Mouse (Mus musculus): ENCODE data around the gene Lrrc46. TPM values are rescaled to one million over a fixed set of nuclear protein-coding genes. Genes with fewer than 3 reads are reported as not detected.

The Lrrc46 gene
- polyA plus RNA-seq, 1 experiment, result not detected

GRCm38 (mm10) chr11:97021121-97021765 lies 20.0 kb downstream of the Lrrc46 start:
- H3K36me3 ChIP-seq (ENCODE audit: control insufficient read depth), result no peaks in the 10 kb centered on the region
- peaks cover 15% of the 10 kb centered on the region; the same call in 1 of the 2 replicates for H3K9me3 ChIP-seq (ENCODE audit: control insufficient read depth, low read length)
- peak overlapping the region; percentile 57 for H3K4me3 ChIP-seq (replicated peaks)
- peaks cover 20% of the 10 kb centered on the region for H3K4me1 ChIP-seq (ENCODE audit: control insufficient read depth)
- TF ChIP-seq TAL1 (IDR thresholded peaks at IDR 0.05; ENCODE audit: low read length) (no peak), GATA1 (IDR thresholded peaks at IDR 0.05; ENCODE audit: low read length) (no peak)
- peaks cover 100% of the 10 kb centered on the region for H3K27me3 ChIP-seq (ENCODE audit: control insufficient read depth)

GRCm38 (mm10) chr11:97019345-97019708 lies 21.9 kb downstream of the Lrrc46 start:
- TF ChIP-seq TAL1 (IDR thresholded peaks at IDR 0.05; ENCODE audit: low read length) (no peak), GATA1 (IDR thresholded peaks at IDR 0.05; ENCODE audit: low read length) (no peak)
- Histone ChIP-seq H3K4me1 (ENCODE audit: control insufficient read depth) (peaks cover 12% of the 10 kb centered on the region), H3K4me3 (replicated peaks) (no peak overlapping the region), H3K36me3 (ENCODE audit: control insufficient read depth) (no peaks in the 10 kb centered on the region), H3K27me3 (ENCODE audit: control insufficient read depth) (peaks cover 98% of the 10 kb centered on the region), H3K9me3 (ENCODE audit: control insufficient read depth, low read length) (peaks cover 15% of the 10 kb centered on the region; the same call in 1 of the 2 replicates)

DNA sequence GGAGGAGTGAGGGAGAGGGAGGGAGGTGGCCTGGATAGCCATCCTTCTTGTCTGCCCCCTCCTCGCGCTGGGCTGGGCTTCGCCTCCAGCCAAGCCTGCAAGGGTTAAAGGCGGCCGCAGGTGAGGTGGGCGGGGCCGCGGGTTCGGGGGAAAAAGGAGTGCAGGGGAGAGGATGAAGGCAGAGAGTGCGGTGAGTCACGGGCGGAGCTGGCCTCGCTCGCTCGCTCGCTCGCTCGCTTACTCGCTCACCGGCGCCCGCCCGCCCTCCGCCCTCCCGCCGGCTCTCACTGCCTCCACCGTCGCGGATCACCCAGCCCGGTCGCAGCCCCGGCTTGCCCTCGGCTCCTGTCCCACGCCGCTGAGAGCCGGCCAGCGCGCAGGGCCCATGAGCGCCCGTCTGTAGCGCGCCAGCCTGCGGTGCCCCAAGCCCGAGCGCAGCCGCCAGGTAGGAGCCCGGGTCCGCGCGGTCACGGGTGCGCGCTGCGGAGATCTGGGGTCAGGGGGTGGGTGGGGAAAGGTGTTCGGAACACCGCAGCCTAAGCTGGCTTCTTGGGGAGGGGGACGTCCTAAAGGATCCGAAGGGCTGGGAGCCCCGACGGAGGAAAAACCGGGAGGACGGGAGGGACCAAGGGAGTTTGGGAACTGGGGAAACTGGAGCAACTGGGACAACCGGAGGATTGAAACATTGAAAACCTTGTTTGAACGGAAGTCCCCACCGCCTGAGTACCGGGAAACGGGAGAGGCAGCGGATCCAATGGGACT lies 22.4 kb downstream of the Lrrc46 start:
- Histone ChIP-seq H3K4me3 (replicated peaks) (no peak overlapping the region), H3K36me3 (ENCODE audit: control insufficient read depth) (no peaks in the 10 kb centered on the region), H3K27me3 (ENCODE audit: control insufficient read depth) (peaks cover 98% of the 10 kb centered on the region), H3K4me1 (ENCODE audit: control insufficient read depth) (peaks cover 12% of the 10 kb centered on the region), H3K9me3 (ENCODE audit: control insufficient read depth, low read length) (peaks cover 15% of the 10 kb centered on the region; the same call in 1 of the 2 replicates)
- TF ChIP-seq GATA1 (IDR thresholded peaks at IDR 0.05; ENCODE audit: low read length) (no peak), TAL1 (IDR thresholded peaks at IDR 0.05; ENCODE audit: low read length) (no peak)

DNA sequence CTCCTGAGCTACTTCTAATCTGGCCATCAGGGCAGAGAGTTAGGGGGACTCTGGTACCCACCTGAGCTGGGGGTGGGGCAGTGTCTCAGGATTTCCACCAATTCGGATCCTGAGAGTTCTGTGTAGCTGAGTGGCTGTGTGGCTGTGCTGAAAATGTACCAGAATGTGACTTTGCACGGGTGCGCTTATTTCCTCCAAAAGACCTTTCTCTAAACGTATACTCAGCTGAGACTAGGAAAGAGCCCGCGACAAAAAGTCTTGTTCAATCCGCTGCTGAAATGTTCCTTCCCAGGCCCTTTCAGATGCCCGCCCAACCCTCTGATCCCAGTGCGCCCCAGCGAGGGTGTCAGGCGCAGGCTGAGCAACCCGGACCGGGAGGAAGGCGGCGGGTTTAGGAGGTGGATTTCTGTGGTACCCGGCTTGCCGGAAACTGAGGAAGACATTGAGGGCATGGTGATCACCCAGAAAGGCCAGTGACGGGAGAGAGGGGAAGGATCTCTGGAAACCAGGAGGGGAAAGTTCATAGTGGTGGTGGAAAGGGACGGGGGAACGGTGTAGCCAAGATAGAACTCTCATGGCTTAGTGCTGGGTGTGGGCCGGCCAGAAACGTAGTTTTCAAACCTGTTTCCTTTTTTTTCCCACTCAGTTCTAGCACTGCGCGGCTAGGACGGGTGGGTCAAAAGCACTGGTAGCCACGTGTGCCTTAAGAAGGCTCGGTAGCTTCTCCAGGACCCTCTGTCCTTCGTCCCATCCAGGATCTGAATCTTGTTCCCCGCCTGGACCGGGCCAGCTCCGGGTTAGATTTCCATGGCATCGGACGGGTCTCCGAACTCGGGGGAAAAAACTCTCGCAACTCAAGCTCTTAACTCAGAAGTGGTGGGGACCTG lies 23.3 kb downstream of the Lrrc46 start:
- peaks cover 12% of the 10 kb centered on the region for H3K4me1 ChIP-seq (ENCODE audit: control insufficient read depth)
- H3K4me3 ChIP-seq (replicated peaks), result no peak overlapping the region
- peaks cover 97% of the 10 kb centered on the region for H3K27me3 ChIP-seq (ENCODE audit: control insufficient read depth)

GRCm38 (mm10) chr11:97013121-97013670 lies 28.0 kb downstream of the Lrrc46 start, which contains the start of gene Sp6:
Gene Sp6, plus strand, starts transcription at chr11:97013394.
- Histone ChIP-seq H3K36me3 (ENCODE audit: control insufficient read depth) (no peaks in the 10 kb centered on the region), H3K27me3 (ENCODE audit: control insufficient read depth) (peaks cover 93% of the 10 kb centered on the region), H3K4me3 (replicated peaks) (no peak within 1 kb of the TSS), H3K4me1 (ENCODE audit: control insufficient read depth) (no peaks in the 10 kb centered on the region), H3K9me3 (ENCODE audit: control insufficient read depth, low read length) (no peaks in the 10 kb centered on the region; the same call in 1 of the 2 replicates)
- no peak for TF ChIP-seq GATA1 (IDR thresholded peaks at IDR 0.05; ENCODE audit: low read length)
- TF ChIP-seq TAL1 (IDR thresholded peaks at IDR 0.05; ENCODE audit: low read length), result no peak

More for the DNA sequence above, 23.3 kb downstream of the Lrrc46 start:
- TF ChIP-seq TAL1 (IDR thresholded peaks at IDR 0.05; ENCODE audit: low read length) (no peak), GATA1 (IDR thresholded peaks at IDR 0.05; ENCODE audit: low read length) (no peak)
- Histone ChIP-seq H3K9me3 (ENCODE audit: control insufficient read depth, low read length) (peaks cover 15% of the 10 kb centered on the region; the same call in 1 of the 2 replicates), H3K36me3 (ENCODE audit: control insufficient read depth) (no peaks in the 10 kb centered on the region)

DNA sequence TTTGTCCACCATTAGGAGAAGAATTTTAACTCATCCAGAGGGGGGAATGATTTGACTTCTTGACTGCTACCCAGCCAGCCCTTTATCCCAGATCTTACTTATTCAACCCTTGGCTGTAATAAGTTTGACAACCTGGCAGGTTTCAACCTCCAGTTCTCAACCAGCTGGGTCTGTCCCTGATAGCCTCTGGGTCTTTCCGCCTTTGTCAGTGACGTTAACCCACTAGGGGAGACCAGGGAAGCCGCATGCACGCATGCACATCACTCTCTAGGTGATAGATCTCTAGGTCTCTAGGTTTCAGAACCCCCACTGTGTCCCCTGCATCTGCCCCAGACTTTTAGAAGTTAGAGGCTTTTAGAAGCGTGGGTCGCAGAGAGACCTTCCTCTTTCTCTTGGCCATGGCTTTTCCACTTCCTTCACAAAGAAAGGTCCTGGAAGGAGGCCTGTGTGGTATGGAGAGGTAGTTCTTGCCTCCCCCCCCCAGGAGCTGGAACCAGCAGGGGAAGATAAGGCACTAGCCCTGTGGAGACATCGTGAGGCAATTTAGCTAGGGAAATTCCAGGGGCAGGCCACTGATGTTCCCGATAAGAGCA lies 31.9 kb downstream of the Lrrc46 start:
- no peaks in the 10 kb centered on the region; the same call in none of the 2 replicates for H3K4me1 ChIP-seq (ENCODE audit: control insufficient read depth)
- TF ChIP-seq GATA1 (IDR thresholded peaks at IDR 0.05; ENCODE audit: low read length) (no peak), TAL1 (IDR thresholded peaks at IDR 0.05; ENCODE audit: low read length) (no peak)
- H3K9me3 ChIP-seq (ENCODE audit: control insufficient read depth, low read length), result no peaks in the 10 kb centered on the region
- peaks cover 77% of the 10 kb centered on the region for H3K27me3 ChIP-seq (ENCODE audit: control insufficient read depth)
- no peak overlapping the region for H3K4me3 ChIP-seq (replicated peaks)
- H3K36me3 ChIP-seq (ENCODE audit: control insufficient read depth), result no peaks in the 10 kb centered on the region

DNA sequence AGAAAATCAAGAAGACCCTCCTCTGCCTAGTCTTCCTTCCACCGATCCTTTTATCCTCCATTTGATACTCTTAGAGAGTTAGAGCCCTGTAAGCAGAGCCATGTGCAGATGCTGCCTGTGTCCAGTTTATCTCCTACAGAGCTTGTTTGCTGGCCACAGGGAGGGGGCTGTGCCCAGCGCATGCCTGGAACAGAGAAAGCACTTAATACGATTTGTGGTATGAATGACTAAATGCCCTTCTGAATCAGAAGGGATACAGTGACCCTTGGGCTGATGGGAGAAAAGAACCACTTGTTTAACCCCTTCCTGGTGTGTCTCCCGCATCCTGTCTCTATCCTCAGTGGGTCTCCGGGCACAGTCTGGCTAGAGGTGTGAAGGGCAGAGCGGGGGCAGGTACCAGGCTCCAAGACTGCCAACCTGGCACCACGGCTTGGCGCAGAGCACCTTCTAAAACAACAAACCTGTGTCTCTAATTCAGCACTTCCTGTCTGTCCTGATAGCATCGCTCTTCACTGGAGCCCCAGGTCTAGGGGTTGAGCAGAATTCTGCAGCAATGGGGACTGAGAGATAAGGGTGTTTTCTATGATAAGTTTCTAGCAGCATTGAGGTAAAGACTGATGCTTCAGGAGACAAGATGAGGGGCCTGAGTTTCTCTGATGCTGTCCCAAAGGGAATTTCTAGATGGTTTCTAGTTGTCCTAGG lies 34.0 kb downstream of the Lrrc46 start:
- no peaks in the 10 kb centered on the region for H3K36me3 ChIP-seq (ENCODE audit: control insufficient read depth)
- no peaks in the 10 kb centered on the region for H3K9me3 ChIP-seq (ENCODE audit: control insufficient read depth, low read length)
- peaks cover 68% of the 10 kb centered on the region for H3K27me3 ChIP-seq (ENCODE audit: control insufficient read depth)
- H3K4me3 ChIP-seq (replicated peaks), result no peak overlapping the region
- no peaks in the 10 kb centered on the region; the same call in none of the 2 replicates for H3K4me1 ChIP-seq (ENCODE audit: control insufficient read depth)
- no peak for TF ChIP-seq TAL1 (IDR thresholded peaks at IDR 0.05; ENCODE audit: low read length)
- no peak for TF ChIP-seq GATA1 (IDR thresholded peaks at IDR 0.05; ENCODE audit: low read length)

- TF ChIP-seq TAL1 (IDR thresholded peaks at IDR 0.05; ENCODE audit: low read length) (no peak), GATA1 (IDR thresholded peaks at IDR 0.05; ENCODE audit: low read length) (no peak)
- no peaks in the 10 kb centered on the region; the same call in none of the 2 replicates for H3K4me1 ChIP-seq (ENCODE audit: control insufficient read depth)
- no peaks in the 10 kb centered on the region for H3K9me3 ChIP-seq (ENCODE audit: control insufficient read depth, low read length)
- no peaks in the 10 kb centered on the region for H3K36me3 ChIP-seq (ENCODE audit: control insufficient read depth)
- peaks cover 54% of the 10 kb centered on the region for H3K27me3 ChIP-seq (ENCODE audit: control insufficient read depth)
- H3K4me3 ChIP-seq (replicated peaks), result no peak overlapping the region
These were observed 38.0 kb downstream of the Lrrc46 start for GRCm38 (mm10) chr11:97003170-97003569.

Measured in erythroblast, embryonic 14.5 days (primary cell).